Mouse (Mus musculus) cerebellum, adult 2 months (tissue): ENCODE measurements around the gene Mlf2. TPM values are rescaled to one million over a fixed set of nuclear protein-coding genes. Genes with fewer than 3 reads are reported as not detected.

Source experiments
- DNase-seq, 2 experiments: peaks; one replicate each; pipeline ENCODE4 v3.0.0; 2021
- H3K27ac ChIP-seq: fragments of 200-500 bp; 2 replicates; pipeline ENCODE4 v1.5.1; 2012; ENCODE audit warnings: low read length, control low read depth, inconsistent platforms; ENCODE audit not compliant: insufficient read depth
- H3K27me3 ChIP-seq: fragments of 200-500 bp; 2 replicates; pipeline ENCODE4 v1.6.1; 2012; ENCODE audit warnings: inconsistent platforms, mild to moderate bottlenecking, low read length, moderate library complexity; ENCODE audit not compliant: control insufficient read depth, insufficient read depth
- H3K4me1 ChIP-seq: fragments of 200-500 bp; 2 replicates; pipeline ENCODE4 v1.6.1; 2011; ENCODE audit warnings: low read length; ENCODE audit not compliant: control insufficient read depth, insufficient read depth
- H3K4me3 ChIP-seq: fragments of 200-500 bp; replicated peaks from 2 replicates; pipeline ENCODE3; 2011; ENCODE audit warnings: mild to moderate bottlenecking, low read depth, low read length, control low read depth; ENCODE audit not compliant: insufficient read depth
- CTCF ChIP-seq: fragments of 200-500 bp; IDR thresholded peaks from 2 replicates; pipeline ENCODE4 v1.5.1; 2011; ENCODE audit warnings: low read depth, mild to moderate bottlenecking, control low read depth, low read length, moderate library complexity, borderline replicate concordance; ENCODE audit not compliant: insufficient read depth
- POLR2A ChIP-seq: fragments of 200-500 bp; IDR thresholded peaks from 2 replicates; pipeline ENCODE4 v1.6.1; 2011; ENCODE audit warnings: low read length, control low read depth, borderline replicate concordance; ENCODE audit not compliant: insufficient read depth
- WGBS: fragments of 180-500 bp; shearing (Covaris S2); methylation state at CpG from one replicate; pipeline ENCODE4 v1.1.7; 2018; 5-methylcytosine and 5-hydroxymethylcytosine counted together
- polyA plus RNA-seq: library from polyadenylated mRNA; depleted of rRNA; stranded (reverse); fragments of >200 nt; gene quantifications from 2 replicates; pipeline ENCODE4 v1.2.3, GENCODE M21; 2012

Gene Mlf2
- polyA plus RNA-seq, 1 experiment = 669 TPM

- no peak overlapping the region for H3K27ac ChIP-seq
- TF ChIP-seq POLR2A = no peak
- TF ChIP-seq CTCF = no peak
- 91% methylated on average over 1 of the region's 1 CpGs for WGBS
- no peaks in the 10 kb centered on the region for H3K27me3 ChIP-seq
- H3K4me3 ChIP-seq = no peak overlapping the region
- peaks cover 12% of the 10 kb centered on the region for H3K4me1 ChIP-seq
- DNase-seq = no peak
Measured at GRCm38 (mm10) chr6:124907767-124908166, 23.4 kb upstream of the Mlf2 start.

- 25% methylated on average over 32 of the region's 32 CpGs for whole genome bisulfite sequencing
- H3K27ac ChIP-seq = no peak overlapping the region
- H3K27me3 ChIP-seq = no peaks in the 10 kb centered on the region
- H3K4me1 ChIP-seq = peaks cover 18% of the 10 kb centered on the region
- TF ChIP-seq POLR2A = no peak
- TF ChIP-seq CTCF = no peak
- peak in 1 of 2 experiments; percentile 22 for DNase-seq
- H3K4me3 ChIP-seq = no peak overlapping the region
Measured at GRCm38 (mm10) chr6:124910032-124910431, 21.2 kb upstream of the Mlf2 start.

- no peak within 1 kb of the TSS for H3K27ac ChIP-seq
- H3K4me3 ChIP-seq = no peak within 1 kb of the TSS
- 50% methylated on average over 12 of the region's 13 CpGs for WGBS
- no peaks in the 10 kb centered on the region for H3K27me3 ChIP-seq
- DNase-seq = no peak
- peaks cover 11% of the 10 kb centered on the region for H3K4me1 ChIP-seq
- TF ChIP-seq POLR2A = no peak
- no peak for TF ChIP-seq CTCF
Measured at GRCm38 (mm10) chr6:124911533-124912218, 19.5 kb upstream of the Mlf2 start, which contains the start of gene Lag3. Gene Lag3 (minus strand): TSS chr6:124911705.

GRCm38 (mm10) chr6:124913214-124913613 lies 18.0 kb upstream of the Mlf2 start:
- WGBS = 48% methylated on average over 6 of the region's 6 CpGs
- TF ChIP-seq POLR2A = no peak
- no peak for TF ChIP-seq CTCF
- no peak overlapping the region for H3K27ac ChIP-seq

GRCm38 (mm10) chr6:124913721-124914285 lies 17.4 kb upstream of the Mlf2 start:
- Histone ChIP-seq H3K27me3 (no peaks in the 10 kb centered on the region), H3K4me3 (no peak overlapping the region), H3K4me1 (peaks cover 11% of the 10 kb centered on the region), H3K27ac (no peak overlapping the region)
- TF ChIP-seq POLR2A (no peak), CTCF (no peak)
- no peak for DNase-seq
- WGBS = 38% methylated on average over 14 of the region's 14 CpGs

More at GRCm38 (mm10) chr6:124913214-124913613, 18.0 kb upstream of the Mlf2 start:
- Histone ChIP-seq H3K4me1 (peaks cover 11% of the 10 kb centered on the region), H3K4me3 (no peak overlapping the region), H3K27me3 (no peaks in the 10 kb centered on the region)
- DNase-seq = no peak

GRCm38 (mm10) chr6:124914511-124914910 lies 16.7 kb upstream of the Mlf2 start:
- WGBS = 78% methylated on average over 7 of the region's 7 CpGs
- TF ChIP-seq POLR2A = no peak
- no peak for TF ChIP-seq CTCF

GRCm38 (mm10) chr6:124915160-124915941 lies 15.8 kb upstream of the Mlf2 start:
- peak overlapping the region; percentile 85 for H3K4me3 ChIP-seq
- H3K27me3 ChIP-seq = no peaks in the 10 kb centered on the region
- 5% methylated on average over 22 of the region's 22 CpGs for WGBS
- TF ChIP-seq POLR2A = peak; percentile 11; the same call in 1 of the 2 replicates
- TF ChIP-seq CTCF = no peak
- no peak overlapping the region for H3K27ac ChIP-seq
- H3K4me1 ChIP-seq = peaks cover 11% of the 10 kb centered on the region
- DNase-seq = peak; percentile 51 to 64

More at GRCm38 (mm10) chr6:124914511-124914910, 16.7 kb upstream of the Mlf2 start:
- no peak overlapping the region for H3K27ac ChIP-seq
- H3K4me1 ChIP-seq = peaks cover 11% of the 10 kb centered on the region
- no peak for DNase-seq
- H3K4me3 ChIP-seq = no peak overlapping the region
- H3K27me3 ChIP-seq = no peaks in the 10 kb centered on the region
